Mouse (Mus musculus) CH12.LX (cell line): ENCODE measurements around the gene Rrp8. TPM values are rescaled to one million over a fixed set of nuclear protein-coding genes. Genes with fewer than 3 reads are reported as not detected.

Experiments
- DNase-seq: peaks from one replicate; pipeline ENCODE4 v3.0.0-alpha.2; 2013; ENCODE audit errors: extremely low read depth
- H3K27ac ChIP-seq: 2 replicates; pipeline ENCODE4 v1.5.1; 2012; ENCODE audit warnings: low read depth, mild to moderate bottlenecking, control low read depth, moderate library complexity; ENCODE audit not compliant: insufficient read depth
- H3K27me3 ChIP-seq: replicated peaks from 2 replicates; pipeline ENCODE3; 2012; ENCODE audit warnings: inconsistent platforms
- H3K36me3 ChIP-seq, 2 experiments: replicated peaks in 1 of 2; 2 replicates each; pipeline versions ENCODE3 to v1.6.1; 2012; ENCODE audit warnings: inconsistent platforms in 1 of 2, low read length in 1 of 2, mild to moderate bottlenecking in 1 of 2, mixed read lengths in 1 of 2, moderate library complexity in 1 of 2; ENCODE audit not compliant: control insufficient read depth in 1 of 2, insufficient read depth in 1 of 2
- H3K4me1 ChIP-seq, 2 experiments: 2 replicates each; pipeline ENCODE4 v1.6.1; 2012; ENCODE audit warnings: inconsistent platforms in 1 of 2, moderate library complexity in 1 of 2; ENCODE audit not compliant: insufficient read depth in 2 of 2, control insufficient read depth in 1 of 2
- H3K4me2 ChIP-seq: 2 replicates; pipeline ENCODE4 v1.6.1; 2012; ENCODE audit warnings: low read depth, mild to moderate bottlenecking, control low read depth; ENCODE audit not compliant: poor library complexity, insufficient read depth, severe bottlenecking
- H3K4me3 ChIP-seq, 3 experiments: fragments of 150-350 bp in 1 of 3; sonication (generic) in 1 of 3; replicated peaks in 1 of 3; 2 replicates each; pipeline versions ENCODE3 to v1.5.1; 2011 to 2012; ENCODE audit warnings: low read depth in 2 of 3, low read length in 2 of 3, mild to moderate bottlenecking in 2 of 3, moderate library complexity in 2 of 3, control low read depth in 1 of 3, improper control_type of control experiment in 1 of 3, inconsistent platforms in 1 of 3, mixed read lengths in 1 of 3; ENCODE audit not compliant: poor library complexity in 1 of 3
- H3K79me2 ChIP-seq: replicated peaks from 2 replicates; pipeline ENCODE4 v1.6.1; 2012; ENCODE audit warnings: mild to moderate bottlenecking, moderate library complexity; ENCODE audit not compliant: control insufficient read depth, poor library complexity, insufficient read depth, severe bottlenecking; ENCODE audit errors: extremely low read depth
- H3K9ac ChIP-seq: 2 replicates; pipeline ENCODE4 v1.6.1; 2012; ENCODE audit warnings: low read depth, mild to moderate bottlenecking, control low read depth, moderate library complexity; ENCODE audit not compliant: insufficient read depth
- H3K9me3 ChIP-seq: replicated peaks from 2 replicates; pipeline ENCODE3; 2012; ENCODE audit warnings: low read length, inconsistent platforms, mixed read lengths
- BHLHE40 ChIP-seq: IDR thresholded peaks from 2 replicates; pipeline ENCODE4 v1.6.1; 2011; ENCODE audit warnings: mild to moderate bottlenecking, low read depth, low read length, improper control_type of control experiment
- CHD1 ChIP-seq: IDR thresholded peaks from 2 replicates; pipeline ENCODE4 v1.6.1; 2012; ENCODE audit warnings: low read depth, low read length, improper control_type of control experiment, inconsistent platforms
- CTCF ChIP-seq, 2 experiments: IDR thresholded peaks in 1 of 2; conservative IDR thresholded peaks in 1 of 2; 2 replicates each; pipeline ENCODE4 v1.5.1; 2011 to 2012; ENCODE audit warnings: low read depth in 2 of 2, low read length in 2 of 2, improper control_type of control experiment in 1 of 2, inconsistent platforms in 1 of 2, mild to moderate bottlenecking in 1 of 2, moderate library complexity in 1 of 2
- E2F4 ChIP-seq: IDR thresholded peaks from 2 replicates; pipeline ENCODE4 v1.6.1; 2011; ENCODE audit warnings: low read depth, low read length, improper control_type of control experiment; ENCODE audit not compliant: insufficient replicate concordance
- ELF1 ChIP-seq: IDR thresholded peaks from 2 replicates; pipeline ENCODE4 v1.6.1; 2014; ENCODE audit warnings: low read depth, mild to moderate bottlenecking, inconsistent platforms, low read length, improper control_type of control experiment
- EP300 ChIP-seq: IDR thresholded peaks from 2 replicates; pipeline ENCODE4 v1.6.1; 2011; ENCODE audit warnings: low read length, improper control_type of control experiment
- ETS1 ChIP-seq: conservative IDR thresholded peaks from 2 replicates; pipeline ENCODE4 v1.6.1; 2012; ENCODE audit warnings: low read depth, mild to moderate bottlenecking, inconsistent platforms, low read length, improper control_type of control experiment, moderate library complexity
- GABPA ChIP-seq: IDR thresholded peaks from 2 replicates; pipeline ENCODE4 v1.6.1; 2012; ENCODE audit warnings: low read depth, low read length, improper control_type of control experiment, inconsistent platforms; ENCODE audit not compliant: insufficient replicate concordance
- HCFC1 ChIP-seq: IDR thresholded peaks from 2 replicates; pipeline ENCODE4 v1.6.1; 2012; ENCODE audit warnings: low read depth, mild to moderate bottlenecking, inconsistent platforms, low read length, improper control_type of control experiment
- JUN ChIP-seq: IDR thresholded peaks from 2 replicates; pipeline ENCODE4 v1.6.1; 2011; ENCODE audit warnings: low read depth, mild to moderate bottlenecking, low read length, improper control_type of control experiment, moderate library complexity; ENCODE audit not compliant: insufficient read depth
- MAFK ChIP-seq: IDR thresholded peaks from 2 replicates; pipeline ENCODE4 v1.6.1; 2011; ENCODE audit warnings: low read length, improper control_type of control experiment; ENCODE audit not compliant: insufficient replicate concordance
- MAX ChIP-seq: IDR thresholded peaks from 2 replicates; pipeline ENCODE4 v1.6.1; 2011; ENCODE audit warnings: low read length, improper control_type of control experiment
- NELFE ChIP-seq: IDR thresholded peaks from 2 replicates; pipeline ENCODE4 v1.6.1; 2011; ENCODE audit warnings: low read depth, low read length, improper control_type of control experiment
- NRF1 ChIP-seq: IDR thresholded peaks from 2 replicates; pipeline ENCODE4 v1.6.1; 2014; ENCODE audit warnings: low read depth, mild to moderate bottlenecking, inconsistent platforms, low read length, improper control_type of control experiment, moderate library complexity
- PAX5 ChIP-seq: IDR thresholded peaks from 2 replicates; pipeline ENCODE4 v1.6.1; 2012; ENCODE audit warnings: low read length, inconsistent platforms, mixed read lengths
- POLR2A ChIP-seq: IDR thresholded peaks from 2 replicates; pipeline ENCODE4 v1.6.1; 2011; ENCODE audit warnings: low read depth, mild to moderate bottlenecking, improper control_type of control experiment, low read length
- RAD21 ChIP-seq: IDR thresholded peaks from 2 replicates; pipeline ENCODE4 v1.6.1; 2011; ENCODE audit warnings: low read depth, mild to moderate bottlenecking, low read length, improper control_type of control experiment, moderate library complexity
- RCOR1 ChIP-seq: conservative IDR thresholded peaks from 2 replicates; pipeline ENCODE4 v1.6.1; 2012; ENCODE audit warnings: low read depth, mild to moderate bottlenecking, inconsistent platforms, low read length, improper control_type of control experiment
- SMC3 ChIP-seq: IDR thresholded peaks from 2 replicates; pipeline ENCODE4 v1.6.1; 2011; ENCODE audit warnings: low read depth, low read length, improper control_type of control experiment
- TBP ChIP-seq: conservative IDR thresholded peaks from 2 replicates; pipeline ENCODE4 v1.6.1; 2011; ENCODE audit warnings: low read depth, low read length, improper control_type of control experiment
- USF1 ChIP-seq: IDR thresholded peaks from 2 replicates; pipeline ENCODE4 v1.6.1; 2014; ENCODE audit warnings: low read depth, mild to moderate bottlenecking, inconsistent platforms, low read length, improper control_type of control experiment
- USF2 ChIP-seq: conservative IDR thresholded peaks from 2 replicates; pipeline ENCODE4 v1.6.1; 2011; ENCODE audit warnings: low read depth, low read length, improper control_type of control experiment
- ZC3H11A ChIP-seq: IDR thresholded peaks from 2 replicates; pipeline ENCODE4 v1.6.1; 2012; ENCODE audit warnings: low read depth, mild to moderate bottlenecking, inconsistent platforms, low read length, improper control_type of control experiment
- ZKSCAN1 ChIP-seq: IDR thresholded peaks from 2 replicates; pipeline ENCODE4 v1.6.1; 2012; ENCODE audit warnings: low read depth, inconsistent platforms, low read length, improper control_type of control experiment, borderline replicate concordance
- ZMIZ1 ChIP-seq: IDR thresholded peaks from 2 replicates; pipeline ENCODE4 v1.6.1; 2012; ENCODE audit warnings: low read depth, mild to moderate bottlenecking, inconsistent platforms, low read length, improper control_type of control experiment
- ZNF384 ChIP-seq: IDR thresholded peaks from 2 replicates; pipeline ENCODE4 v1.6.1; 2012; ENCODE audit warnings: low read depth, low read length, improper control_type of control experiment, inconsistent platforms
- dilution Hi-C: fragments of 300-500 bp; cut with MboI; formaldehyde crosslinking; loops from 2 replicates; pipeline ENCODE4 v1.14.3; 2020; ENCODE audit warnings: low sequenced_read_pairs; ENCODE audit not compliant: extremely low pct_unique_long_range_greater_than_20kb, extremely low pct_ligation_motif_present
- in situ Hi-C: fragments of 300-500 bp; cut with MboI; formaldehyde crosslinking; loops from 3 replicates; pipeline ENCODE4 v1.14.3; 2019; ENCODE audit warnings: low sequenced_read_pairs, low pct_ligation_motif_present, low pct_unique_long_range_greater_than_20kb, mixed read lengths
- polyA plus RNA-seq: library from polyadenylated mRNA; unstranded; fragments of >175 nt; gene quantifications from 2 replicates; pipeline ENCODE4 v1.2.1, GENCODE M21; 2012; ENCODE audit warnings: low read depth; ENCODE audit not compliant: insufficient read length
- total RNA-seq, 2 experiments: library from RNA; depleted of rRNA; stranded (reverse); fragments of 300-350 nt in 1 of 2; fragments of >200 nt in 1 of 2; gene quantifications; 2 replicates each; pipeline ENCODE4 v1.2.3; 2012 to 2014

The Rrp8 gene
- total and polyA plus RNA-seq, 3 experiments, result 28.7 to 84.2 (median 57.3) TPM

- Histone ChIP-seq H3K4me1 (peaks cover 0 to 8% of the 10 kb centered on the region in 2 experiments; a peak in 2 of 4 replicates), H3K36me3 (no peaks in the 10 kb centered on the region), H3K27ac (no peak overlapping the region), H3K4me2 (no peak overlapping the region), H3K4me3 (no peak overlapping the region), H3K27me3 (peaks cover 10% of the 10 kb centered on the region), H3K9ac (no peak overlapping the region), H3K9me3 (no peaks in the 10 kb centered on the region), H3K79me2 (no peaks in the 10 kb centered on the region)
- dilution Hi-C loops, result no loop called here
- no peak for TF ChIP-seq USF1
- no peak for TF ChIP-seq BHLHE40
- TF ChIP-seq CTCF (conservative IDR thresholded peaks at IDR 0.05 in 1 of 2, IDR thresholded peaks at IDR 0.05 in 1 of 2; ENCODE audit: low read depth in 2 of 2, low read length in 2 of 2), result no peak
- no peak for TF ChIP-seq SMC3
- no peak for TF ChIP-seq MAX
- TF ChIP-seq ZKSCAN1, result no peak
- no peak for TF ChIP-seq ETS1
- TF ChIP-seq NELFE, result no peak
- no peak for TF ChIP-seq MAFK
- TF ChIP-seq ELF1, result no peak
- no peak for TF ChIP-seq RCOR1
- TF ChIP-seq E2F4, result no peak
- in situ Hi-C loops, result no loop called here
- DNase-seq, result no peak
Observed at GRCm38 (mm10) chr7:105764331-105764730, 27.1 kb upstream of the Rrp8 start.

DNA sequence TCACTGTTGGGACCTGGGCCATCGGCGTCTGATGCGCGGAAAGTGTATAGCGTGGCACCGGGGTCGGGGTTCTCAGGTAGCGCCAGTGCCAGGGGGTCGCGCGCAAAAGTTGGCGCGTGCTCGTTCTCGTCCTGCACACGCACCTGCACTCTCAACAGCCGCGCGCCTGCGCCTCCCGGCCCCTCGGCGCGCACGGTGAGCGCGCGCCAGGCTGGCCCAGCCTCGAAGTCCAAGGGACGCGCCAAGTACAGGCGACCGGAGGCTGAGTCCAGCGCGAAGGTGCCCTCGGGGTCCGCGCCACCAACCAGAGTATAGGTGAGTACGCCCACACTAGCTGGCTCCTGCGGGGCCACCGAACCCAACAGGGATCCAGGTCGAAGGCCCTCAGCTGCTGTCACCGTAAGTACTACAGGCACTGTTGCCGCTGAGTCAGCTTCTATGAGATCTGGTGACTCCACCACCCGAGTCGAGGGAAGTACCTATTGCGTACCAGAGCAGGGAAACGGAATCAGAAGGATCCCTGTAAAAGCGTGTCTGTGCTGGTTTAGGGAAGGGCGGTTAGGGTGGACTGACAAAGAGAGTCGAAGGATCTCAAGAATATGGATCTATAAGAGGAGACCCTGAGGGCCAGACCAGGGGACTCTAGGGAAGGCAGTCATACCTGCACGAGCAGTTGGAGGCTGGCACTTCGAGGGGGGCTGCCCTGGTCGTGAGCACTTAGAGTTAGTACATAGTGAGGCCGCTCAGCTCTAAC, 25.5 kb upstream of the Rrp8 start:
- no peak overlapping the region for H3K4me2 ChIP-seq
- H3K79me2 ChIP-seq, result no peaks in the 10 kb centered on the region
- H3K9me3 ChIP-seq, result no peaks in the 10 kb centered on the region
- H3K27ac ChIP-seq, result no peak overlapping the region
- TF ChIP-seq E2F4 (no peak), CHD1 (no peak), GABPA (no peak), RAD21 (no peak), ELF1 (no peak), EP300 (no peak), USF2 (no peak), ZMIZ1 (no peak), TBP (no peak), SMC3 (no peak), JUN (no peak), ZNF384 (no peak), POLR2A (no peak), ZKSCAN1 (no peak), PAX5 (no peak), ZC3H11A (no peak), BHLHE40 (no peak), HCFC1 (no peak), MAFK (no peak), NRF1 (no peak)
- no peak overlapping the region for H3K9ac ChIP-seq
- H3K4me3 ChIP-seq, result no peak overlapping the region
- H3K27me3 ChIP-seq, result peaks cover 26% of the 10 kb centered on the region
- no peak for DNase-seq
- in situ Hi-C loops (no loop called here), dilution Hi-C loops (no loop called here)
- no peaks in the 10 kb centered on the region for H3K36me3 ChIP-seq
- peaks cover 0 to 8% of the 10 kb centered on the region in 2 experiments; a peak in 2 of 4 replicates for H3K4me1 ChIP-seq
